Mouse (Mus musculus) layer of hippocampus, adult 8-10 months (tissue): ENCODE data around the gene Rmdn3. TPM values are rescaled to one million over a fixed set of nuclear protein-coding genes. Genes with fewer than 3 reads are reported as not detected.

ENCODE experiments used
- DNase-seq, 2 experiments: peaks; one replicate each; pipeline ENCODE4 v3.0.0; 2022; ENCODE audit warnings: low spot score in 2 of 2
- total RNA-seq, 4 experiments: library from RNA; stranded (reverse); gene quantifications; 2 replicates each; pipeline ENCODE4 v1.2.4; 2022

The Rmdn3 gene
- total RNA-seq = 10 to 100 TPM; 49.4 to 59.7 (median 52.5) TPM

DNA sequence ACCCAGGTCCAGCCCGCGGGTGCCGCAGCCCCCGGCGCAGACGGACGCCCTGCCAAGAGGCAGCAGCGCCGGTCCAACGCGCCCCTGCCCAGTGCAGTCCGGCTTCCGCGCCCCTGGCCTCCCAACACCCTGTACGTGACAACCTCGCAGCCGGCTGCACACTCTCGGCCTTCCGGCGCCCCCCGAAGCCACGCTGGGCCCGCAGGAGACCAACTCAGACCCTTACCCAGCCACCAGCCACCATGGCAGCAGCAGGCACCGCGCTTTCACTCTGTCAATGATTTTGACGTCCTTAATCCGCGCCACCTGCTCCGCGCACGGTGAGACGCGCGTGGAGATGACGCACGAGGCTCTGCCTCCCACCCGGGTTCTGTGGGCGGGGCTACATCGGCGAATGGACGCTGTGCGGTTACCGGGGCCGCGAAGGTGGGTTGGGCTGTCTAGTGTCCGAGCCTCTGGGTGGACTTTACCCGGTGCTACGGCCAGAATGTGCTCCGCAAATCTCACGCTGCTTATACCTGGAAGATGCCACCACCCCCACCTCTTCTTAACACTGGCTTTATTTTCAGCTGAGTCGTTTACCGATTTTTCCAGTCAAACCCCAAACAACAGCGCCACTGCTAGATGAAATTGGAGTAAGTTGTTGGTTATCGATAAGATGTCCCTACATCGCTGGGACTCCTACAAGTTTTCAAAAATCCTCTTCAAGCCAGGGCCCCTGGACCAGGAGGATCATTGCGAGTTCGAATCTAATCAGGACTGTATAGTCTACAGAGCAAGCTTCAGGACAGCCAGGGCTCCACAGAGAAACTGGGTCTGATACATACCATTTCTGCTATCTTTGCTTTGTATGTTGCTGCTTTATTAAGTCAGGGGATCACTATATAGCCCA lies at the start of gene Rmdn3:
TSS of gene Rmdn3 (minus strand) at position 354 of the 892 bp plus-strand sequence.
- peak; percentile 94 to 96 for DNase-seq

GRCm38 (mm10) chr2:119203871-119204460 lies 47.1 kb upstream of the Rmdn3 start:
- DNase-seq = no peak

DNA sequence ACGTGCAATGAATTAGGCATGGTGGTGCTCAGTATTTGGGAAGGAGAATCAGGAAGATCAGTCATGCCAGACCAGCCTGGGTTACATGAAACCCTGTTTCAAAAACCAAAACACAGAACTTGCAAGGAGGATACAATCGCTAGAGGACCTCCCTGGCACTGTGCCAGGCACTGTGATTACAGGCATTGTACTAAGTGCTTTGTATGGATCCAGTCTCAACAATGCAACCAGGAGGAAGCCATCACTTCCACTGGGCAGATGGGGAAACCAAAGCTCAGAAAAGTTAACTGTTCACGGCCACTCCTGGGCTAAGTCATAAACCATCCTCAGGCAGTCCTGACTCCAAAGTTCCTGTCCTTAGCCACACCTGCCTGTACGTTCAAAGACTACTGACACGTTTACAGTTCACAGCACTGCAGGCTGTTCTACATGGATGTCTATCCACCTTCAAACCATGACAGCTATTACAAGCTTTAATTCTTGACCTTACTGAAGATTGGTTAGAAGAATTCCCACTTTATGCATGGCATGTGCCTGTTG lies 46.1 kb upstream of the Rmdn3 start:
- no peak for DNase-seq

DNA sequence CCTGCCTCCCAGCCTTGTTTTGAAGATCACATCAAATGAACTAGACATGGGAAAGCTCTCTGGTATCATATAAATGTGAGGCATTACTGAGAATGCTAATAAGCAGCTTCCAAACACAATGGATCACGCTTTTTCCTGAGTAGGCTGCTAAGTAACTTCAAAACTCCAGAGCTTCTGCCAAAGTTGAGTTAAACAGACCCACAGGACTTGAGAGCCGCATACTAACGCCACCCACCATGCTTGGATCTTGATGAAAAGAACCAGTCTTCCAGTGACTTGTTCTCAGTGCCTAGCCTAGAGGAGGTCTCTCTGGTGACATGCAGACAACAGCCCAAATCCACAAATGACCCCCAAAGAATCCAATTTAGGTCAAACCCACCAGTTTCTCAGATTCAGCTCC lies 42.1 kb upstream of the Rmdn3 start:
- no peak for DNase-seq

- DNase-seq = no peak
Measured at GRCm38 (mm10) chr2:119198049-119198448, 41.2 kb upstream of the Rmdn3 start.

- DNase-seq = no peak
Measured at GRCm38 (mm10) chr2:119197493-119197892, 40.7 kb upstream of the Rmdn3 start.

DNA sequence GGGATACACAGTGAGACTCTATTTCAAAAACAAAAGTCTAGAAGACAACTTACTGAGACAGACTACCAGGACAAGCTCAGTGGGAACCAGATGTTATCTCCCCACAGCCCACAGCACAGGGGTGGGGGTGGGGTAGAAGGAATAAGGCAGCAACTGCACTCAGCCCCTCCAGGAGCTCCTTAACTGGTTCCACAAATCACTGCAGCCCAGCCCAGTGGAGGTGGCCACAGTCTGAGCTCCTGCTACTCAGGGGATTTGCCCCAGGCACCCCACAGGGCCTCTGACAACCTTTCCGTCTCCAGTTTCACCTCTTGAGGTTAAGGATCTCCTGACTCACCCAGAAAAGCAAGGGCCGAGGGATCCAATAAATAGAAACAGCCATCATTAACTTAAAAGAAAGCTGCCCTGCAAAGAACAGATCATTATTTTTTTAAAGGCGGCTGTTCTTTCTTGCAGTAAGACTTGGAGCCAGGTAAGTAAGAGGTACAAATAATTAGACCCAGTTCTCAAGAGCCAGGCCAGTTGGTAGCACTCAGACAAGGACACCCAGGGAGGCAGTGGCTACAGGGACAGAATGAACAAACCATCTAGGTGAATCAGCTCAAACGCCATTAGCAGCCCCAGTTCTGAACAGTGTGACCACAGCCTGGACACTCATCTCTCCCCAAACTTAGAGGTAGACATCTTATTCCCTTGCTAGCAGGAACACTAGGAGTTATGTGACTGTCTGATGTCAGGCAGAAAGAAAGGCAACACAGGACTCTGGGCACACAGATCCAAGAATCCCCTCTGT lies 39.7 kb upstream of the Rmdn3 start:
- DNase-seq = no peak

- no peak for DNase-seq
Measured at GRCm38 (mm10) chr2:119194140-119194539, 37.3 kb upstream of the Rmdn3 start.

- DNase-seq = no peak
Measured at GRCm38 (mm10) chr2:119190969-119191368, 34.1 kb upstream of the Rmdn3 start.

- peak; percentile 51 to 82 for DNase-seq
Measured at GRCm38 (mm10) chr2:119189029-119189710, 32.3 kb upstream of the Rmdn3 start.

DNA sequence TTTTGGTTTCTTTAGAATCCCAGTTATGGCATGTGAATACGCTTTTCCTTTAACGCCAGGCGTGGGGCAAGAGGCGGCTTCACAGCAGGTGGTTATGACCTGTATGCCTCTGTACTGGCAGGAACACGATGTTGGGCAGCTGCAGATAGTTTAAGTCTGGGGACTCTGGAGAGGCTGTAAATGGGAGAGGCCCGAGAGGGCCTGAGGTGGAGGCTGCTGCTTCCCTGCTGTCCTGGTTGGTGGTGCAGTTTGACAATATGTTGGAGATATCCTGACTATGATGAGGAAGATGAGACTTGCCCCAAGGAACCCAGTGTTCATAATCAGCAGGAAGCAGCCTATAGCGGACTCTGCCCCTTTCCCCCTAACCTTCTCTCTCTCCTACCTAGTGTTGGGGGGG lies 26.1 kb upstream of the Rmdn3 start:
- DNase-seq = no peak

DNA sequence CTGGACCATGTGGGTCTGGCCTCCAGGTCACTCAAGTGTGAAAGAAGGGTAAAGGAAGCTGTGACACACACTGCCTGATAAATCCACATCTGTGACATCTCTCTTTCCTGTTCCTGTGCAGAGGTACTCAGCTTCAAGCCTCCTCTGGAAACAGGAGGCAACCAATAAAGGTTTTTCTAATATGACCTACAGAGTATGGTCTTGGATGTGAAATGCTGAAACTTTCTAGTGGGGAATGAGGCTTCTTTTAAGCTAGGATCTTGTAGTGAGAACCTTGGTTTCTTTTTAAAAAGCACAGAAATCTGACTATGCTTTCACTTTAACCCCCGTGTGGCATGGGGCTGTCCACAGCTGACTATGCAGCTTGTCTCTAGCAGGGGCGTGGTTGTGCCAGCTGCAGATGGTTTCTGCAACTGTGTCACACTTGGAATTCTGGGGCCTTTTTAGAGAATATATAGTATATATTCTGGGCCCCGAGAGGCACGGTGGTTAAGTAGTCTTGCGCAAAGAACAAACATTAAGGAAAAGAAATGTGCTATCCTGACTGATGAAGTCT lies 20.6 kb upstream of the Rmdn3 start:
- no peak for DNase-seq

DNA sequence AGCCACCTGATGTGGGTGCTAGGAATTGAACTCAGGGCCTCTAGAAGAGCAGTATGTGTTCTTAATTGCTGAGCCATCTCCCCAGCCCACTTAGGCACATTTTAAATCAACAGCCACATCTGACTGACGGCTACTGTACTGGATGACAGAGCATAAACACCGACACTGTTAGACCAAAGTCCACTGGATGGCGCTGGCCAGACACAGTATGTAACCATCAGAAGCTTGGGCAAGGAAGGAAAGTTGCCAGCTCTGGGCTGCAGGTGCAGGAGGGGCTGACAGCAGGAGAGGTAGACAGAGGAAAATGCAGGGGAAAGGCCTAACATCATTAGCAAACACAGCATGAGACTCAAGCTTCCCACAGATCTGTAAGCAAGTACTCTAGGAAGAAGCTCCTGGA lies 19.9 kb upstream of the Rmdn3 start:
- no peak for DNase-seq

DNA sequence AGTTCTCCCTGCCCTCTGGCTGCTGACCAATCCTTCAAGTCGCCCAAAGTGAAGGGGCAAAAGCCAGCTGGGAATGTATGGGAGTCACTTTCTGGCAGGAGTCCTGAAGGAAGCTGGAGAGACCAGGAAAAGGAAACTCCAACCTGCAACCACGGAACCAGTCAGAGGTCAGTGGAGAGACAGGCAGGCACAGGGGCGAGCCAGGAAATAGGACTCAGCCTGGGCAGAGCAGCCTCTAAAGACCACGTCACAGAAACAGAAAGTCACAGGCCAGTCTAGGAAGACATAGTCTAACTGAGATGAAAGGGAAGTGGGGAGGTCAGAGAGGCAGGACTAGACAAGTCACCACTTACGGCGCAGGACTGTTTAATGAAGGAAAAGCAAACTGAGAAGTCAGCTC lies 18.8 kb upstream of the Rmdn3 start:
- DNase-seq = no peak

DNA sequence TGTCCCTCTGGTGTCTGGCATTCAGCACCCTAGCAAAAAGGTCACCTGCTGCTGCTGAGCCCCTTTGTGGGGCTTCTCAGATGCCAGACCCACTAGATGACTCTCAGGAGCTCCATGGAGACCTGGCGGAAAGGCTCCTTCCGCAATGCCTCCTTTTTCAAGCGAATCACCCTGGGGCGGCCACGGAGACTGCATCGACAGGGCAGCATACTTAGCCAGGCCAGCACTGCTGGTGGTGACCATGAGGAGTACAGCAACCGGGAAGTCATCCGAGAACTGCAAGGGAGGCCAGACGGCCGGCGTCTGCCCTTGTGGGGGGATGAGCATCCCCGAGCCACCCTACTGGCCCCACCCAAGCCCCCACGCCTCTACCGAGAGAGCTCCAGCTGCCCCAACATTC lies 18.0 kb upstream of the Rmdn3 start:
- no peak for DNase-seq

DNA sequence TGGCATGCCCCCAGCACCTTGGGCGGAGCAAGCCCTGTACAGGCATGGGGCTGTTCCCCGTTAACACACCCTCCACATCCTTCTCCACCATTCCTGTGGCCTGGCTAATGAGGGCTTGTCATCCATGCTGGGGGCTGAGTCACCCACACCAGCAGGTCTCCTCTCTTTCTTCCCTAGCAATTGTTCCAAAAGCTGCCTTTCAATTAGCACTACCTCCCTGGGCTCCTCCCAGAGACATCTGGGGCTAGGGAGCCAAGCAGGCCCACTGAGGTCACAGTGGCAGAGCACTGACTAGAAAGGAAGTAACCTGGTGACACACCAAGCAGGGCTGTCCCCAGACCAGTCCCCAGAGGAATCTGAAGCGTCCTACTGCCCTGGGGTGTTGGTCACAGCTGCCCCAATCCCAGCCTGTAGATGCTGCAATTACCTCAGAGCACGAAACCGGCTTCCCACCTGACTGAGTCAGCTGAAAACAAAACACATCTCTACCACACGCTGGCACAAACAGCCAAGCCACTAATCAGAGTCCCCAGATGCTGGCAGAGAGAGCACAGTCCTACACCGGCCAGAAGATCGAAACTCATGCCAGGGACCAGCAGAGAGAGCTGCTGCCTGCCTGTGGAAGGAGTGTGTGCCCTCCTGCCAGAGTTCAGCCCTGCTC lies 17.3 kb upstream of the Rmdn3 start, which contains the start of gene Gm14137:
TSS of gene Gm14137 (plus strand) at position 519 of the 661 bp plus-strand sequence.
- DNase-seq = no peak

DNA sequence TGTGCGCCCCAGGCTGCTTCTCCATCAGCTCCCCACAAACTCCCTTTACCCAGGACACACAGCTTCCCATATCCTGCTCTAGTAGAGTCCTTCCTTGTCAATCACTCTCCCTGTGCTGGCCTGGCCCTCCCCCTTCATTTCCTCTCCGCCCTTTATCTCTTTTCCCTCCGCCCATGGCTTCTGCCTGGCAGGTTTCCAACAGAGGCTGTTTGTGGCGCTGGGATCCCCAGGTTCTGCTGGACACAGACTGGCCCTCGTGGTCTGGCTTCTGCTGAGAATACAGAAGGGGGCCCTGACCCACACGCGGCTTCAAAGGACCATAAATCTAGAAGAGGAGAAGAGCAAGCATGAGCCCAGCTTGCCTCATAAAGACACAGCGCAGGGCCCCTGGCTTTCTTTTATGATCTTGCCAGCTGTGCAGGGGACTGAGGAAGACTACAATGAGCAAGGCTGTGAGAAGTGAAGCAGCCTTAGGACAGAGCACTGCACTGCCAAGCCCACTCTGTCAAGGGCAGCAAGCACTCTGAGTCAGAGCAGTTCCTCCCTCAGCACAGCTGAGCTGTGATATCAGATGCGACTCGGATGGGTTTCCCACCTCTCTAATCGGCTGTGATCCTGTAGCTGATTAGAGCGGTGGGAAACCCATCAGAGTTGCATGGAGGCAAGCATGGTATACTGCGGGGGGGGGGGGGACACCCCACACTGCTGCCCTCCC lies 16.2 kb upstream of the Rmdn3 start:
- DNase-seq = no peak

GRCm38 (mm10) chr2:119172446-119172845 lies 15.6 kb upstream of the Rmdn3 start:
- no peak for DNase-seq

- DNase-seq = no peak
Measured at GRCm38 (mm10) chr2:119171574-119171973, 14.7 kb upstream of the Rmdn3 start.

GRCm38 (mm10) chr2:119170282-119170681 lies 13.4 kb upstream of the Rmdn3 start:
- no peak for DNase-seq
